Mouse (Mus musculus): ENCODE data around the gene Serpinb5. TPM values are rescaled to one million over a fixed set of nuclear protein-coding genes. Genes with fewer than 3 reads are reported as not detected.
"Not testable (repeated sequence)": the region's sequence is repeated elsewhere in the genome, so short reads cannot be mapped to it uniquely, and the experiment has no call there.

The Serpinb5 gene
- polyA plus RNA-seq, 1 experiment from 2014 or later, result not detected

GRCm38 (mm10) chr1:106869986-106870385 lies 9.0 kb downstream of the Serpinb5 start:
- ATAC-seq, result no peak
- no peaks in the 10 kb centered on the region for H3K27me3 ChIP-seq (replicated peaks; ENCODE audit: control insufficient read depth, insufficient read depth, low read length)
- H3K4me3 ChIP-seq (replicated peaks; ENCODE audit: low read length), result no peak overlapping the region
- no peak overlapping the region for H3K4me2 ChIP-seq (ENCODE audit: low read length)
- H3K4me1 ChIP-seq (replicated peaks; ENCODE audit: control insufficient read depth, insufficient read depth, low read length), result no peaks in the 10 kb centered on the region
- no peaks in the 10 kb centered on the region for H3K36me3 ChIP-seq (ENCODE audit: control insufficient read depth, insufficient read depth)
- H3K9ac ChIP-seq (replicated peaks; ENCODE audit: low read depth, low read length), result no peak overlapping the region
- no peaks in the 10 kb centered on the region for H3K9me3 ChIP-seq (ENCODE audit: control insufficient read depth, low read length)
- H3K27ac ChIP-seq (ENCODE audit: low read length), result no peak overlapping the region

- Histone ChIP-seq H3K9me3 (ENCODE audit: control insufficient read depth, low read length) (no peaks in the 10 kb centered on the region), H3K4me2 (ENCODE audit: low read length) (no peak overlapping the region), H3K36me3 (ENCODE audit: control insufficient read depth, insufficient read depth) (no peaks in the 10 kb centered on the region), H3K9ac (replicated peaks; ENCODE audit: low read depth, low read length) (no peak overlapping the region), H3K4me1 (replicated peaks; ENCODE audit: control insufficient read depth, insufficient read depth, low read length) (no peaks in the 10 kb centered on the region), H3K4me3 (replicated peaks; ENCODE audit: low read length) (no peak overlapping the region), H3K27me3 (replicated peaks; ENCODE audit: control insufficient read depth, insufficient read depth, low read length) (no peaks in the 10 kb centered on the region), H3K27ac (ENCODE audit: low read length) (no peak overlapping the region)
- no peak for ATAC-seq
- 91% methylated on average over 5 of the region's 5 CpGs for WGBS
Measured at GRCm38 (mm10) chr1:106875193-106875886, 14.4 kb downstream of the Serpinb5 start.

- H3K9ac ChIP-seq (replicated peaks; ENCODE audit: low read depth, low read length), result no peak overlapping the region
- no peak overlapping the region for H3K4me3 ChIP-seq (replicated peaks; ENCODE audit: low read length)
- no peak overlapping the region for H3K4me2 ChIP-seq (ENCODE audit: low read length)
- no peak overlapping the region for H3K27ac ChIP-seq (ENCODE audit: low read length)
- no peaks in the 10 kb centered on the region for H3K4me1 ChIP-seq (replicated peaks; ENCODE audit: control insufficient read depth, insufficient read depth, low read length)
- 94% methylated on average over 3 of the region's 3 CpGs for WGBS
- ATAC-seq, result no peak
- H3K36me3 ChIP-seq (ENCODE audit: control insufficient read depth, insufficient read depth), result no peaks in the 10 kb centered on the region
- no peaks in the 10 kb centered on the region for H3K27me3 ChIP-seq (replicated peaks; ENCODE audit: control insufficient read depth, insufficient read depth, low read length)
- H3K9me3 ChIP-seq (ENCODE audit: control insufficient read depth, low read length), result no peaks in the 10 kb centered on the region
Measured at GRCm38 (mm10) chr1:106876147-106876546, 15.2 kb downstream of the Serpinb5 start.

DNA sequence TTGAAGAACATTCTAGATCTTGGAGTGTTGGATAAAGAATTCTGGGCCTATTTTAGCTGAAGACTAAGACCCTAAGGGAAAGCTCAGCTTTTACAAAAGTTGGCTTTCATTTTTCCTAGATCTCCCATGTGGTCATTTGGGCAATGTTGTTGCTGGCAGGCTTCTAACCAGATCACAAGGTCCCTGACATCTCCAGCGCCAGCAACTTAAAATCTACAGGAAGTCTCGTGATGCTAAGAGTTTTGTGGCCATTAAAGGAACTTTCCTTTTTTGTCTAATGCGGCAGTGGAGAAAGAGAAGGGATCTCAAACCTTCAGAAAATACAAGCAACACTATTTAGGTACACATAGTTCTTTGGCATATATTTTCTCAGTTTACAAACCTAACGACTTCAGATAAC lies 21.8 kb downstream of the Serpinb5 start:
- Histone ChIP-seq H3K4me1 (replicated peaks; ENCODE audit: control insufficient read depth, insufficient read depth, low read length) (no peaks in the 10 kb centered on the region), H3K4me2 (ENCODE audit: low read length) (no peak overlapping the region), H3K9me3 (ENCODE audit: control insufficient read depth, low read length) (no peaks in the 10 kb centered on the region), H3K36me3 (ENCODE audit: control insufficient read depth, insufficient read depth) (no peaks in the 10 kb centered on the region), H3K9ac (replicated peaks; ENCODE audit: low read depth, low read length) (no peak overlapping the region), H3K27ac (ENCODE audit: low read length) (no peak overlapping the region), H3K4me3 (replicated peaks; ENCODE audit: low read length) (no peak overlapping the region), H3K27me3 (replicated peaks; ENCODE audit: control insufficient read depth, insufficient read depth, low read length) (no peaks in the 10 kb centered on the region)
- 84% methylated on average over 4 of the region's 4 CpGs for WGBS
- no peak for ATAC-seq

DNA sequence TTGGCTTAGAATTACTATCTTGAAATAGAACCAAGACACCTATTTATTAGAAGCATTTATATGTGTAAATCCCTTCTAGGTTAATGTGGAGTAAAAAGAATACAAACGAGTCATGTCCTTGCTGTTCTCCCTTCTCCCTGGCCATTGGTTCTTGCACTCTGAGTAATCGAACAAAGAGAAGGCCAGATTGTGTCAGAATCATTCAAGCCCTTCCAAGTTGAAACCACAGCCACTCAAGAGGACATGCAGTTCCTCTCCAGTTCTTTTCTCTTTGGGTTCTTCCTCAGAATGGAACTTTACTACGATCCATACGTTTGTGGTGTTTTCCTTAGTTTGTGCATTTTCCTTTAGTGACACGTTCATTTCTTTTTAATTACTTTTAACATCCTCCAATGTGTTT lies 22.4 kb downstream of the Serpinb5 start:
- Histone ChIP-seq H3K27ac (ENCODE audit: low read length) (no peak overlapping the region), H3K9ac (replicated peaks; ENCODE audit: low read depth, low read length) (no peak overlapping the region), H3K4me3 (replicated peaks; ENCODE audit: low read length) (no peak overlapping the region), H3K27me3 (replicated peaks; ENCODE audit: control insufficient read depth, insufficient read depth, low read length) (no peaks in the 10 kb centered on the region), H3K36me3 (ENCODE audit: control insufficient read depth, insufficient read depth) (no peaks in the 10 kb centered on the region), H3K4me2 (ENCODE audit: low read length) (no peak overlapping the region), H3K4me1 (replicated peaks; ENCODE audit: control insufficient read depth, insufficient read depth, low read length) (no peaks in the 10 kb centered on the region), H3K9me3 (ENCODE audit: control insufficient read depth, low read length) (no peaks in the 10 kb centered on the region)
- WGBS, result 75% methylated on average over 5 of the region's 5 CpGs
- ATAC-seq, result no peak

GRCm38 (mm10) chr1:106883812-106884211 lies 22.8 kb downstream of the Serpinb5 start:
- H3K27me3 ChIP-seq (replicated peaks; ENCODE audit: control insufficient read depth, insufficient read depth, low read length), result no peaks in the 10 kb centered on the region
- no peak overlapping the region for H3K4me2 ChIP-seq (ENCODE audit: low read length)
- WGBS, result 9% methylated on average over 2 of the region's 2 CpGs
- no peak overlapping the region for H3K9ac ChIP-seq (replicated peaks; ENCODE audit: low read depth, low read length)
- H3K9me3 ChIP-seq (ENCODE audit: control insufficient read depth, low read length), result no peaks in the 10 kb centered on the region
- H3K4me3 ChIP-seq (replicated peaks; ENCODE audit: low read length), result no peak overlapping the region
- no peaks in the 10 kb centered on the region for H3K4me1 ChIP-seq (replicated peaks; ENCODE audit: control insufficient read depth, insufficient read depth, low read length)
- no peak overlapping the region for H3K27ac ChIP-seq (ENCODE audit: low read length)
- H3K36me3 ChIP-seq (ENCODE audit: control insufficient read depth, insufficient read depth), result no peaks in the 10 kb centered on the region
- no peak for ATAC-seq

GRCm38 (mm10) chr1:106895142-106895541 lies 34.2 kb downstream of the Serpinb5 start:
- H3K9me3 ChIP-seq (ENCODE audit: control insufficient read depth, low read length); H3K4me1 ChIP-seq (replicated peaks; ENCODE audit: control insufficient read depth, insufficient read depth, low read length); H3K27ac ChIP-seq (ENCODE audit: low read length); H3K4me2 ChIP-seq (ENCODE audit: low read length); H3K27me3 ChIP-seq (replicated peaks; ENCODE audit: control insufficient read depth, insufficient read depth, low read length); H3K4me3 ChIP-seq (replicated peaks; ENCODE audit: low read length); ATAC-seq; H3K9ac ChIP-seq (replicated peaks; ENCODE audit: low read depth, low read length); H3K36me3 ChIP-seq (ENCODE audit: control insufficient read depth, insufficient read depth): not testable (repeated sequence)

GRCm38 (mm10) chr1:106901406-106901805 lies 40.4 kb downstream of the Serpinb5 start:
- ATAC-seq, result no peak
- no peak overlapping the region for H3K4me3 ChIP-seq (replicated peaks; ENCODE audit: low read length)
- WGBS, result 40% methylated on average over 4 of the region's 4 CpGs
- H3K27me3 ChIP-seq (replicated peaks; ENCODE audit: control insufficient read depth, insufficient read depth, low read length), result no peaks in the 10 kb centered on the region
- H3K9me3 ChIP-seq (ENCODE audit: control insufficient read depth, low read length), result no peaks in the 10 kb centered on the region
- H3K4me2 ChIP-seq (ENCODE audit: low read length), result no peak overlapping the region
- H3K36me3 ChIP-seq (ENCODE audit: control insufficient read depth, insufficient read depth), result no peaks in the 10 kb centered on the region
- no peak overlapping the region for H3K27ac ChIP-seq (ENCODE audit: low read length)
- no peak overlapping the region for H3K9ac ChIP-seq (replicated peaks; ENCODE audit: low read depth, low read length)
- H3K4me1 ChIP-seq (replicated peaks; ENCODE audit: control insufficient read depth, insufficient read depth, low read length), result no peaks in the 10 kb centered on the region

DNA sequence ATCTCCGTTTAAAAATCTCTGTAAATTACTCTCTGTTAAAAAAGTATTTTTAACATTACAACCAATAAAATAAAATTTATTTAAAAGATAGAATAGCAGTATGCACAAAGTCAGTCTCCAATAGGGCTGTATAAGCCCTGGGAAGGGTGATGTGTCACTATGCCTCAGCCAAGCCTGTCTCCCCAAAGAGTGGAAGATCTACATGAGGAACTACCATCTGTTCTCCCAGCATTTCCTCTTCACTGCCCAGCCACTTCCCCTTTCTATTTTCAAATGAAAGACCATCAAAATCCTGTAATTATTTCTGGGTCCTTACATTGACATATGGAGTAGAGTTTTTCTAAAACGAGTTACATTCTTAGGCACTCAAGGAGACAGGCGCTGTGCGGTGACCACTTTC lies 71.0 kb downstream of the Serpinb5 start:
- no peaks in the 10 kb centered on the region for H3K9me3 ChIP-seq (ENCODE audit: control insufficient read depth, low read length)
- H3K4me2 ChIP-seq (ENCODE audit: low read length), result no peak overlapping the region
- no peak overlapping the region for H3K9ac ChIP-seq (replicated peaks; ENCODE audit: low read depth, low read length)
- no peaks in the 10 kb centered on the region for H3K27me3 ChIP-seq (replicated peaks; ENCODE audit: control insufficient read depth, insufficient read depth, low read length)
- H3K36me3 ChIP-seq (ENCODE audit: control insufficient read depth, insufficient read depth), result no peaks in the 10 kb centered on the region
- no peak overlapping the region for H3K4me3 ChIP-seq (replicated peaks; ENCODE audit: low read length)
- no peaks in the 10 kb centered on the region for H3K4me1 ChIP-seq (replicated peaks; ENCODE audit: control insufficient read depth, insufficient read depth, low read length)
- no peak overlapping the region for H3K27ac ChIP-seq (ENCODE audit: low read length)
- ATAC-seq, result no peak
- 87% methylated on average over 4 of the region's 4 CpGs for WGBS

Measured in forebrain, embryonic 16.5 days (tissue).